Mouse (Mus musculus) heart, embryonic 12.5 days (tissue): ENCODE data around the gene Epb41. TPM values are rescaled to one million over a fixed set of nuclear protein-coding genes. Genes with fewer than 3 reads are reported as not detected.
A peak's percentile ranks its signal among the peaks of the same experiment; 100 is the strongest.

Experiments used
- ATAC-seq: fragments of 200-750 bp; cut with Nextera tagmentation; 2 replicates; pipeline ENCODE4 v1.8.0; 2017; ENCODE audit warnings: moderate TSS enrichment, moderate library complexity; ENCODE audit not compliant: insufficient number of reproducible peaks, low FRiP score
- H3K27ac ChIP-seq: fragments of 300-500 bp; sonication (generic); 2 replicates; pipeline ENCODE4 v1.5.1; 2016; ENCODE audit warnings: mild to moderate bottlenecking, moderate library complexity; ENCODE audit not compliant: poor library complexity, severe bottlenecking
- H3K27me3 ChIP-seq: fragments of 300-500 bp; sonication (generic); replicated peaks from 2 replicates; pipeline ENCODE4 v1.6.1; 2016; ENCODE audit warnings: mild to moderate bottlenecking, moderate library complexity
- H3K36me3 ChIP-seq: fragments of 300-500 bp; sonication (generic); 2 replicates; pipeline ENCODE4 v1.6.1; 2016; ENCODE audit warnings: mild to moderate bottlenecking, moderate library complexity
- H3K4me1 ChIP-seq: fragments of 300-500 bp; sonication (generic); replicated peaks from 2 replicates; pipeline ENCODE4 v1.6.1; 2016; ENCODE audit warnings: mild to moderate bottlenecking
- H3K4me2 ChIP-seq: fragments of 300-500 bp; sonication (generic); 2 replicates; pipeline ENCODE4 v1.6.1; 2016; ENCODE audit warnings: mild to moderate bottlenecking, moderate library complexity
- H3K4me3 ChIP-seq: fragments of 300-500 bp; sonication (generic); 2 replicates; pipeline ENCODE4 v1.5.1; 2016; ENCODE audit warnings: mild to moderate bottlenecking
- H3K9ac ChIP-seq: fragments of 300-500 bp; sonication (generic); 2 replicates; pipeline ENCODE4 v1.6.1; 2016; ENCODE audit warnings: mild to moderate bottlenecking, moderate library complexity
- H3K9me3 ChIP-seq: fragments of 300-500 bp; sonication (generic); replicated peaks from 2 replicates; pipeline ENCODE4 v1.6.1; 2016; ENCODE audit warnings: mild to moderate bottlenecking, moderate library complexity
- WGBS: fragments of 180-500 bp; shearing (Covaris S2); methylation state at CpG from one replicate; pipeline ENCODE4 v1.1.7; 2016; 5-methylcytosine and 5-hydroxymethylcytosine counted together
- polyA plus RNA-seq: library from polyadenylated mRNA; unstranded; fragments of >200 nt; fragmentation: Nextera tagmentation; extraction: Ambion mirVana; gene quantifications from 2 replicates; pipeline ENCODE4 v1.2.1, GENCODE M21; 2016

The Epb41 gene
- polyA plus RNA-seq, 1 experiment from 2014 or later: 97.6 TPM

DNA sequence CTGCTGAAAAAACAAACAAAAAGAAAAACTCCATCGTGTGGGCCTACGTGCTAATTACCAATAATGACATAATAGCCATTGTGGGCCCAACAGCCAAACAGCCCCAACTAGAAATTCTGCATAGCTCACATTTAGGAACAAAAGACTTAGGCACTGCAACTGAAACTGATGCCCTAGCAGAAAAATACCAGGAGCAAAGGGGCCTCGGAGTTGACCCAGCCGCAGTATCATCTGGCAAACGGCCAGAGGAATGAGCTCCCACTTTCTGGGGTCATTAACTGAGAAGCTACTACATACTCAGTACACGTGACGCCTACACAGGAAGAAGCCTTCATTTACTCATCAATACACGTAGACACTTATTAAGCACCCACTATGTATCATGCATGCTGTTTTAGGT, 12.8 kb downstream of the Epb41 start:
- H3K4me2 ChIP-seq: no peak overlapping the region
- H3K27ac ChIP-seq: no peak overlapping the region
- ATAC-seq: no peak
- 71% methylated on average over 8 of the region's 8 CpGs for WGBS
- H3K4me1 ChIP-seq: peaks cover 86% of the 10 kb centered on the region
- no peaks in the 10 kb centered on the region for H3K27me3 ChIP-seq
- no peak overlapping the region for H3K9ac ChIP-seq
- H3K9me3 ChIP-seq: no peaks in the 10 kb centered on the region
- H3K4me3 ChIP-seq: no peak overlapping the region
- H3K36me3 ChIP-seq: no peaks in the 10 kb centered on the region

DNA sequence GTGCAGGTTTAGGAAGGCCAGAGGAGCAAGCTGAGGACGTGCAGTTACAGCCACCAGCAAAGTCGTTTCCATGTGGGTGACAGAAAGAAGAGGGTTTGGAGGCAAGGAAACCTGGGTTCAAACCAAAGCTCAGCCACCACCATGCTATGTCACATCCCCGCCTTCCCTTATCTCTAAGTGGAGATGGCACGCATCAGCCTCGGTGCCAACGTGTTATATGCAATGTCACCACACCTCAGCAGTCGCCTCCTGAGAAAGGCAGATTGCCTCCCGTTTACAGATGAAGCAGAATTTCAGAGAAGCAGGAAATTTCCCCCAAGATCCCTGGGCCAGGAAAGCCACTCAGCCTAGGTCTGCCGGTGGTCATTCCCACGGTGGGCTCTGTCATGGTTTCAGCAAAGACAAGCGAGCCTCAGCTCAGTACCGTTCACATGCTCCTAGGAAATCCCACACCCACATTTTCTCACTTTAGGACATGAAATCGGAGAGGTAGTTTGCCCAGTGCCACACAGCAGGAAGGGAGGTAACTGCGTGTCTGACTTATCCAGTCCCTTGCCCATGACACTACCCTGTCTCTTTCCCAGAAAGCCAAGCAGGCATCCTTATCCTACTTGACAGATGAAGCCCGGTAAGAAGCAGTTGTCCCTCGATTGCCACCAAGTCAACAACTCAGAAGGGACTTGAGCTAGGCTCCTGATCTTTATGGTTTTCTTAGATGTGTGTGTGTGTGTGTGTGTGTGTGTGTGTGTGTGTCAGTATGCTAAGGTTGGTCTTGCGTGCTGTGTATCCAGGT, 14.9 kb downstream of the Epb41 start:
- Histone ChIP-seq H3K27me3 (no peaks in the 10 kb centered on the region), H3K27ac (0 out of 2 replicates have a peak overlapping the region, but pooled peaks have one; percentile 29), H3K9ac (no peak overlapping the region), H3K4me3 (no peak overlapping the region), H3K9me3 (no peaks in the 10 kb centered on the region), H3K4me1 (peaks cover 69% of the 10 kb centered on the region), H3K4me2 (peak overlapping the region; percentile 5; the same call in 1 of the 2 replicates), H3K36me3 (no peaks in the 10 kb centered on the region)
- peak; percentile 85 for ATAC-seq
- 50% methylated on average over 17 of the region's 17 CpGs for WGBS

DNA sequence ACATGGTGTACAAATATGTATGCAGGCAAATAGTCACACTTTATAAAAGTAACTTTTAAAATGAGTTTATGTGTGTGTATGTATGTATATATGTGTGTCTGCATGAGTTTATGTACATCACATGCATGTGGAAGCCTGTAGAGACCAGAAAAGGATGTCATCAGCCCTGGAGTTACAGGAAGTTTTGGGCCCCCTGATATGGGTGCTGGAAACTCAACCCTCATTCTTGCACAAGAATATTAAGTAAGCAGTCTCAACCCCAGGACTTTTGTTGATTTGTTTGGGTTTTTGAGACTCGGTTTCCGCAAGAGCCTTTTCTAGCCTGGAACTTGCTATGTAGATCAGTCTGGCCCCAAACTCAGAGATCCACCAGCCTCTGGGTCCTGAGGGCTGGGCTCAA, 15.6 kb downstream of the Epb41 start:
- H3K27ac ChIP-seq: no peak overlapping the region
- no peaks in the 10 kb centered on the region for H3K9me3 ChIP-seq
- H3K4me2 ChIP-seq: no peak overlapping the region
- no peaks in the 10 kb centered on the region for H3K36me3 ChIP-seq
- H3K27me3 ChIP-seq: no peaks in the 10 kb centered on the region
- no peak overlapping the region for H3K4me3 ChIP-seq
- ATAC-seq: no peak
- WGBS: 89% methylated on average over 2 of the region's 2 CpGs
- peaks cover 65% of the 10 kb centered on the region for H3K4me1 ChIP-seq
- H3K9ac ChIP-seq: no peak overlapping the region

DNA sequence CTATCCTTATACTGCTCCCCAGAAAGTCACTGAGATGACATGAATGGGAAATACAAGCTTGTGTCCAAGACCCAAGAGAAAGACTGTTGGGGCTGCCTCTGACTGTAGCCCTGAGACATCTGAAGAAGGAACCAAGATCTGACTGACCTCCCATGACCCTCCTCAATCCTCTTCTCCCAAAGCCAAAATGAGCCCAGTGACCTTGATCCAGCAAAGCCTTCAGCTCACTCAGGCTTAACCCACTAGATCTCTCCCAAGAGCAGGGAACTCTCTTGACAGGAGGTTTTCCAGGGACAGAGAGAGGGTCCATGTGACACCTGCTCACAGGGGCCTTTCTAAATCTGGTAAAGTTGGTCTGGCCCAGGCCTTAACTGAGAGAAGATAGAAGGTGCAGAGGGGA, 17.8 kb downstream of the Epb41 start:
- H3K4me3 ChIP-seq: no peak overlapping the region
- no peaks in the 10 kb centered on the region for H3K27me3 ChIP-seq
- no peaks in the 10 kb centered on the region for H3K36me3 ChIP-seq
- ATAC-seq: no peak
- H3K9me3 ChIP-seq: no peaks in the 10 kb centered on the region
- no peak overlapping the region for H3K27ac ChIP-seq
- H3K9ac ChIP-seq: no peak overlapping the region
- peaks cover 47% of the 10 kb centered on the region for H3K4me1 ChIP-seq
- H3K4me2 ChIP-seq: no peak overlapping the region

DNA sequence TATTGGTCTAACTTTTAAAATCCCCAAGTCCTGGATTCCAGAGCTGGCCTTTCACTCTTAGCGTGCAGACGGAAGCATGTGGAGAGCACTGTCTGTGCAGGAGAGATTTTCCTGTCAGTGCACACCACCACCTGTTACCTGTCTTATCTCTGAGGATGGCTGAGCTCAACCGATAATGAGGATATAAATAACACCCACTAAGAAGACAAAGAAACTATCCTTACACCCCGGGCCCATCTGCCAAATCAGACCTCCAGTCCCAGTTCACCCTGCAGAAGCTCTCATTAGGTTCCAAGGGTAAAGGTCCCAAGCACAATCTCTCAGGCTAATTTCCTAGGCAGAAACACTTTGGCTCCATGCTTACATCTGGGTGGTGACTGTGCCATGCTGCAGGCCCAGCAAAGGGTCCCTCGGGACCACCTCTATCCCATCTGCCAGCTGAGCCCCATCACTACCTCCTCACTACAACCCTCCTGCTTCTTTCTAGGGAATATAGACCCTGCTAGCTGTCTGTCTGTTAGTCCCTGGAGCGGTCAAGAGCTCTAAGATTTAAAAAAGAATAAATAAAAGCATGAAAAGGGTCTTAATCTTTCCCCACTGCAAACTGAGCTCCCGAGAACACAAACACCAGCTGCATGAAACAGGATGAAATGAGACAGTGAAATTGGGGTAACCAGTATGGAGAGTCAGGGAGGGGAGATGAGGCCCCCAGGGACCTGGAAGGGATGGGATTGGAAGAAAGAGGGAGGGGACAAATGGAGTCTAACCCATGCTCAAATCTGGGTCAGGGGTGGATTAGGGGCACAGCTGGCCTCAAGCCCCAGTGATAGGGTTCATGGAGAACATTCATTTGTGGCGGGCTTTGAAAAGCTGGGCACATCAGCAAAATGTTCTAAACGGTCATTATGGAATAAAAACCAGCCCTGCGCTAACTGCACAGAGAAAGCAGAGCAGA, 23.5 kb downstream of the Epb41 start:
- no peaks in the 10 kb centered on the region for H3K27me3 ChIP-seq
- H3K9me3 ChIP-seq: no peaks in the 10 kb centered on the region
- H3K27ac ChIP-seq: no peak overlapping the region
- no peak overlapping the region for H3K4me2 ChIP-seq
- no peak overlapping the region for H3K4me3 ChIP-seq
- no peaks in the 10 kb centered on the region for H3K36me3 ChIP-seq
- no peak for ATAC-seq
- 62% methylated on average over 10 of the region's 10 CpGs for WGBS
- no peak overlapping the region for H3K9ac ChIP-seq
- peaks cover 26% of the 10 kb centered on the region for H3K4me1 ChIP-seq

DNA sequence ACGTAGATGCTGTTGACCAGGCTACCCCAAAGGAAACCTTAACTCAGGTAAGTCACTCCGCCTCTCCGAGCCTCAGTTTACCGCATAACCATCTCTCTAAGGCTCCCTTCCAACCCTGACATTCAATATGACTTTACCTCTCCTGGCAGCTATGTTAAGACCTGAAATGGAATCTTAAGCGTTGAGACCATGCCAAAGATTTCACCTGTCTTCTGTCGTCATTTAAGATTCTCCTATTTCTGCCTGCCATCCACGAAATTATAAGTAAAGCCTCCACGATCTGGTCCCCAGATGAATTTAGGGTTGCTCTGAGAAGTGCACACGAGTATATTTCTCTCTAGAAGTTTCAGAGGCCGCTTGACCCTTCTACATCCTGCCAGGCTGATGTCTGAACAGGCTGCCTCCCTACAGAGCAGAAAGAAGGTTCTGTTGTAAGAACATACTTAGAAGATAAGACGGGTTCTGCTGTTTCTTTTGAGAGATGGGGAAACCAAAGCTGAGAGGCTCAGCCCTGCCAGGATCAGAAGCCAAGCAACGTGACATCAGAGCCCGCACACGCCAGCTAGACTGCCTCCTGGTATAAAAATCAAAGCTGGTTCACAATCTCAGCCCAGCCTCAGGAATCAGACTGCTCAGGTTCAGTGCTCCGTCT, 25.4 kb downstream of the Epb41 start:
- H3K9ac ChIP-seq: peak overlapping the region; percentile 43
- H3K4me2 ChIP-seq: peak overlapping the region; percentile 100
- no peaks in the 10 kb centered on the region for H3K36me3 ChIP-seq
- 10% methylated on average over 14 of the region's 15 CpGs for WGBS
- no peaks in the 10 kb centered on the region for H3K9me3 ChIP-seq
- 0 out of 2 replicates have a peak overlapping the region, but pooled peaks have one; percentile 4 for H3K27ac ChIP-seq
- no peak for ATAC-seq
- peak overlapping the region; percentile 99 for H3K4me3 ChIP-seq
- peaks cover 26% of the 10 kb centered on the region for H3K4me1 ChIP-seq
- H3K27me3 ChIP-seq: no peaks in the 10 kb centered on the region

DNA sequence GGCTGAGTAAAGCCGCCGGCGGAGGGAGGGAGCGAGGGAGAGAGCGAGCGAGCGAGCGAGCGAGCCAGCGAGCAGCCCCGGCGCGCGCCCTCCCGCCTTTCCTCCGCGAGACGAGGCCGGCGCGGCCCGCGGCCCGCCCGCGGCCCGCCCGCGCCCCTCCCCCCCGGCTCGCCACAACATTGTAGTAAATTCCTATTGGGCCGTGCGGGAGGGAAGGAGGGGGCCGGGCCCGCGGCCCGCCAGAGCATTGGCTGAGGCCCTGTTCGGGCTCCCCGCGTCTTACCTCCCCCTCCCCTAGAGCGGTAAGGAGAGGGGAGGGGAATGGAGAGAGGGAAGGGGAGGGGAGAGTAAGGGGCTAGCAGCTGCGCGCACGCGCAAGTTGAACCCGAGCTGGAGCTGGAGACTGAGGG, 26.1 kb downstream of the Epb41 start:
- ATAC-seq: peak; percentile 98
- Histone ChIP-seq H3K4me3 (peak overlapping the region; percentile 99), H3K27me3 (no peaks in the 10 kb centered on the region), H3K9ac (peak overlapping the region; percentile 97), H3K27ac (peak overlapping the region; percentile 80), H3K4me2 (peak overlapping the region; percentile 100), H3K9me3 (no peaks in the 10 kb centered on the region), H3K36me3 (no peaks in the 10 kb centered on the region), H3K4me1 (peaks cover 29% of the 10 kb centered on the region)
- WGBS: 2% methylated on average over 29 of the region's 46 CpGs

DNA sequence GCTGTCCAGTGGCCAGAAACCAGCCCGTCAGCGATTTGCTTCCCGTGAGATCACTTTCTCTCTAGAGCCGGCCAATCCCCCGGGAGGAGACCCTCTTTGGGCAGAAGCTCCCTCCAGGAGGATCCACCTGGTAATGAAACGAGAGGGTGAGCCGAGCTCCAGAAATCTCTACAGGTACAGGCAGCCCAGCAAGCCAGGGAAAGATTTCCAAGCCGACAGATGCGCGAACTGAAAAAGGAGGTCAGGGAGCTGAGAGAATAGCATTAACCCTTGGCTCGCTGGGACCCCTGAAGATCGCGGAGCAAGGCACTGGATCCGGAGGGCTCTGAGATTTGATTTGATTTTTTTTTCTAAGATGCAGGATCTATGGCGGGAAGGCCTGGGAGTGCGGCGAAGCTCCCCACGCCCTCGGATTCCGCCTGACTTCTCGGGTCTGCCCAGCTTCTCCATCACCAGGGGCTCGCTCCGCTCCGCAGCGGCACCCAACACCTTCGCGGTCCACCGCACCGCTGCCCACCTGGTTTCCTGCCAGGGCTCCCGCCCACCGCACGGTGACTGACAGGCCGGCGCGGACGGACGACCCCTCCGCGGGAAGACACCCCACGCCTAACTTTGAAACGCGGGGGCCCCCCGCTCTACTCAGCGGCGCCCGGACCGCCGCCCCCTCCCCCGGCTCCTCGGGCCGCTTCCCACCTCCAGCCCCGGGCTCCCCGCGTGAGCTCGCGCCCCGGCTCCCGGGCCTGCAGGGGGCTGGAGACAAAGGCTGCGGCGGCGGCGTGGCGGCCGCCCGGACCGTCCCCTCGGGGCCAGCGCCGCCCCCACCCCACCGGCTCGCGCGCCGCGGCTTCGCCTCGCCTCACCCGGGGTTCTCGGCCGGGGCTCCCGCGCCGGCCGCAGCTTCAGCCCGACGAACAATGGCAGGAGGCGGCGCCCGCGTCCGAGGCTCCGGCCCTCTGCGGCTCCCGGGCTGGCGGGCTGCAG, 26.8 kb downstream of the Epb41 start:
- no peaks in the 10 kb centered on the region for H3K9me3 ChIP-seq
- H3K4me1 ChIP-seq: peaks cover 31% of the 10 kb centered on the region
- peak overlapping the region; percentile 99 for H3K4me3 ChIP-seq
- under 1% methylated on average over 78 of the region's 95 CpGs for WGBS
- peak overlapping the region; percentile 97 for H3K9ac ChIP-seq
- peak; percentile 67 for ATAC-seq
- H3K27me3 ChIP-seq: no peaks in the 10 kb centered on the region
- H3K36me3 ChIP-seq: no peaks in the 10 kb centered on the region
- peak overlapping the region; percentile 100 for H3K4me2 ChIP-seq
- peak overlapping the region; percentile 80 for H3K27ac ChIP-seq

DNA sequence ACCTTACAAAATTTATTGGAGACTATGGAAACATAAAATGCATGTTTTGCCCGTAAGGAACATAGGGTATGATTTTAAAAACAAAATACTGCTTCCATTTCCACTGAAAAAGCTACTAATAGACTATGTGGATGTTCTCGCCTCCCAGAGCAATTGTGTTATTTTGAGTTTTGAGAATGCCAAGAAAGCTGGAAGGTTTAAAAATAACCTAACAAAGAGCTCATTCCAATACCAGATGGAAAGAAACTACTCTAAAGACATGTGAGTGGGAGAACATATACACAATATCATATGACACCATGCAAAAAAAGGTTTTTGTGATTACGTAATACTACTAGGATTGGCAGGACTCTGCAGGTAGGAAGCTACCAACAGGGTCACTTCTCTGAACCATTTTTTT, 31.4 kb downstream of the Epb41 start:
- ATAC-seq: no peak
- WGBS: 78% methylated on average over 3 of the region's 3 CpGs
- H3K4me2 ChIP-seq: no peak overlapping the region
- H3K36me3 ChIP-seq: no peaks in the 10 kb centered on the region
- no peaks in the 10 kb centered on the region for H3K27me3 ChIP-seq
- no peak overlapping the region for H3K4me3 ChIP-seq
- H3K9me3 ChIP-seq: no peaks in the 10 kb centered on the region
- no peak overlapping the region for H3K27ac ChIP-seq
- H3K9ac ChIP-seq: no peak overlapping the region
- H3K4me1 ChIP-seq: peaks cover 19% of the 10 kb centered on the region
